Mouse (Mus musculus) olfactory bulb, adult 2 months (tissue): ENCODE measurements at regions not wholly inside any gene's neighbourhood (a gene's known extent, or its start where the extent isn't known, plus 50 kb on each side); places are given as distances from the start of the nearest gene placed in this dataset.

Source experiments
- CTCF ChIP-seq: fragments of 200-500 bp; IDR thresholded peaks from 2 replicates; pipeline ENCODE4 v1.5.1; 2012; ENCODE audit warnings: low read depth, mild to moderate bottlenecking, low read length, moderate library complexity; ENCODE audit not compliant: insufficient read depth
- POLR2A ChIP-seq: fragments of 200-500 bp; IDR thresholded peaks from 2 replicates; pipeline ENCODE4 v1.6.1; 2012; ENCODE audit warnings: mild to moderate bottlenecking, low read depth, low read length, moderate library complexity; ENCODE audit not compliant: insufficient read depth

DNA sequence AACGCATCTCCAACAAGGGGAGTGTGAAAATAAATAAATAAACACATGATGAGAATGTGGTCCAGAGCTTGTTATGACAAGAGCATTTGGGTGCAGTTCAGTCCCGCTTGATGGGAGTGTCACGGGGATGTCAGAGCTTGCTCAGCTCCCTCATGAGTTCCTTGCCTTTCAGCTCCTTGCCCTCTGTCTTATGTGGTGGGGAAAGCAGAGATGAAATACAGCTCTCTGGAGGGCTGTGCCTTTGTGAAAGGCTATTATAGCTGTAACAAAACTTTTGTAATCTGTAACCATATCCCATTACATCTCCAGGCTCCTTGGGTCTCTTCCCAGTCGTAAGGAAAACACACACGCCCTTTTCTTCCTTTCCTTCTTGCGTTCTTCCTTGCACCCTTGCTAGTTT, 103.0 kb upstream of the Tnp1 start:
- TF ChIP-seq POLR2A (no peak), CTCF (no peak)
